Mouse (Mus musculus) thymus, postnatal 14 days (tissue): ENCODE measurements around the gene Snrpa1.
A peak's percentile ranks its signal among the peaks of the same experiment; 100 is the strongest.

Experiments used
- DNase-seq: peaks from one replicate; pipeline ENCODE4 v3.0.0; 2021

The Snrpa1 gene

GRCm38 (mm10) chr7:66080231-66080613 is 21.4 kb downstream of the Snrpa1 start:
- no peak for DNase-seq

DNA sequence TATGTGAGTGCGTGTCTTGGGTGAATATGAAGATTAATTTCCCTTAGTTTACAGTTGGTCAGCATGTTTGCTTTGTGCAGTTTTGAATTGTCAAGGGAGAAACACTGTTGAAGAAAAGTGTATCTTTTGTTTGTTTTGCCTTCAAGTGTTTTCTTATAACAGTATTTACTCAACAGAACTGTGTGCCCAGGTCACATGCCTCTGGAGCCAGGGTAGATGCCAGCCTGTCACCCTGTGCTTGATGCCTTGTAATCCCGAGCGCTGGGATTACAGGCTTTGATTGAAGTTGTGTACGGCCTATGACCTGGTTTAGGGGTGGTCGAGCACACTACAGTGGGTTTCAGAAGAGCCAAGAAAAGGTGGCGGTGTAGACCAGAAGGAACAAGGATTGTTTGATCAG is 25.0 kb downstream of the Snrpa1 start:
- DNase-seq, result no peak

DNA sequence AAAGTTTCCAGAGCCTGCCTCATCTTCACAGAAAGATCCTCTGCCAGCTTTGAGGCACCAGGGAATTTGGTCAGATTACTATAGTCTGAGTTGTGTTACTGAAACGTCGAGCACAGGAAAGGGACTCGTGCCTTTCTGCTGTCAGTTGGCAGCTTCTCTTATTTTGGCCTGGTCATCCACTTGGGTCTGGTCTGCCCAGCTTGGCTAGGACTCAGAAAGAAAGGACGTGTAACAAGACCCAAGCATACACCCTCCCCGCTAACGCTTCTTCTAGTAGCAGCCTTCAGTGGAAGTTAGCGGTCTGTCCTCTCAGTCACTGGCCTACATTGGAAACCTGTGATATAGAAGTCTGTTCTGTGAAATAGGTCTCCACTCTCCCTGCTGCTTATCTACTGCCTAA is 25.7 kb downstream of the Snrpa1 start:
- DNase-seq, result no peak

- DNase-seq, result no peak
Measured at GRCm38 (mm10) chr7:66087652-66088051, 28.8 kb downstream of the Snrpa1 start.

- DNase-seq, result no peak
Measured at GRCm38 (mm10) chr7:66088077-66088476, 29.3 kb downstream of the Snrpa1 start.

DNA sequence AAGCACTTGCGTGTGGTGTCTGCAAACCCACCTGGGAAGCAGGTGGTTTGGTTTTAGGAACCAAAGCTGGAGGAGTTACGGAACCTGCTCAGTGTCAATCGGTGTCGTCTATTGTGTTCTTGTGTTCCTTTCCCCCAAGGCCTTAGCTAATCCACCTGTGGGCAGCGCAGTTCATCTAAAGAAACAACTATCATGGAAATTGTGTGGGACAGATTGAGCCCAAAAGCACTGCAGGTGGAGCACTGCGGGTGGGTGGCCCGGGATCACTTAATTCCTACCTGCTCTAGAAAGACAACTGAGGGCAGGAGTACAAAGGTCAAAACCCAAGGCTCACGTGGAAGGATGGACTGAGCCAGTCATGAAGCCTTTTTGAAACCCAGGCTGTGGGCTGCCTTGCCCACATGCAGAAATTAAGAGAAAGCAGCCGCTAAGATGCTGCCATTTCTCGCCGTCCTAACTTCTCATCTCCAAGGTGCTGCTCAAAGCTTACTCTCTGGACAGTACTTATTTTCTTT is 31.9 kb downstream of the Snrpa1 start:
- DNase-seq, result no peak

GRCm38 (mm10) chr7:66091553-66091952 is 32.8 kb downstream of the Snrpa1 start:
- DNase-seq, result no peak

DNA sequence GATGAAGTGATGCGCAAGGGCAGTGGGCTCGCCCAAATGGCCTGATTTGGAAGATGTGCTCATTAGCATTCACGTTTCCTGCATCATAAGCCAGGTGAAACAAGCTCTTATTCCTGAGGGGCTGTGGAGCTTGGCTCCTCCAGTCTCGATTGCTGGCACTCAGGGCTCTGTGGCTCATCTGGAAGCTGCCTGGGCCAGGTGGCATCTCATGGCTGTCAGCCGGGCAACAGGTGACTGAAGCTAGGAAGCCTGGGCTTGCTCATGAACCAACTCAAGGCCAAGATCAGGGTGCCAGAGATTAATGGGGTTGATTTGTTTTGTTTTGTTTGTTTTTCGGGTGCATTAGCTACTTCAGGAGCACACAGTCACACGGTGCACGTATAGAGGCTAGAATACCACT is 33.9 kb downstream of the Snrpa1 start:
- no peak for DNase-seq

GRCm38 (mm10) chr7:66094141-66094540 is 35.3 kb downstream of the Snrpa1 start:
- no peak for DNase-seq

DNA sequence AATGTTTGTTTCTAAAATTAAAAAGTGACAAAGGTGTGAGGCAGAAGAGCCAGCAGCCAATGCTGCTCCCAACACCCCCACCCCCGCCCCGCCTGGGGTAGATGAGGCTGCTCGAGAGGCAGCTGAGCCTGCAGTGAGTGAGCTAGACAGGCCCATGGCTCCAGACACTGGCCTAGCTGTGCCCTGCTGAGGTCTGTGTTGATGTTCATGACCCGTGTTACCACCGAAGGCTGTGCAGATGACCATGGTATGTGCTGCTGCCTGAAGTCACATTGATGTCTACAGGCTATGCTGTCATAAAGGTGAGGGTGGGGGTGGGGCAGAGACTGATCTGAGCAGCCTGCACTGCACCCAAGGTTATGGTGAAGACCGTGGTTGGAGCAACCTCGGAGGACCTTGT is 40.0 kb downstream of the Snrpa1 start:
- DNase-seq, result no peak

GRCm38 (mm10) chr7:66101866-66102265 is 43.1 kb downstream of the Snrpa1 start:
- peak; percentile 46 for DNase-seq

DNA sequence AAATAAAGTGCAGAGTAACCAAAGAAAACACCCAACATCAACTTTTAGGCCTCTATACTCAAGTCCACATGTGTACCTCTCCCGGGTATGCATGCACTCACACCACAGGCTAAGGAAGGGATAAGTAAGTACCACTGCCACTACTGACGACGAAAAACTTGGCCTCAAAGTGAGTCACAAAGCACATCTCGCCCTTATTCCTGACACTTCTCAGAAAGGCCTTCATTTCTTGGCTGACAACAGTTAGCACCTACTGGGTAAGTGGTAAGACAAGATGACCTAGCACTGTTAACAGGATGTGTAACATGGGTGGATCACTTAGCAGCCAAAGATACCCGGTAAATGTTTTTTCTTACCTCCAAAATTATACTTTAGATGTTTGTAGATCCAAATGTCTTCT is 45.7 kb downstream of the Snrpa1 start:
- DNase-seq, result no peak

GRCm38 (mm10) chr7:66105771-66106170 is 47.0 kb downstream of the Snrpa1 start:
- no peak for DNase-seq

DNA sequence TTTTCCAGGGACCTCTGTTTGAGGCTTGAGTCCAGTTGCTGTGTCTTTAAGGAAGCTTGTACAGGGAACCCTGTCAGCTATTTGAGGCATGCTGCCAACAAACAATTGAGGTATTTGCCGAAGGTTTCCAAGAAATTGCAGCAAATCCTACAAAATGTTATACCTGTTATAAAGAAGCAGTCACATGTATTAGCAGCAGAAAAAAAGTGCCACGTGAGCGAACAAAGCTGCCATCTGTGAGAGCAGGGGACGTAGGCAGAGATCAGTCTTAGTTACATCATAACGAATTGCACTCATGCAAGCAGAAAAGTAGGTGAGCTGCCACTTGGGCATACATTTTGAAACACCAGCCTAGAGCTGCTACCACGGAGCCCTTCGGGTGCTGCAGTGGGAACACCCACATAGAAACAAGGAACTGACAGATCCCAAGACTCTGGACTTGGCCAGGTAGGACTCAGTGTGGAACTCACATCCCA is 47.8 kb downstream of the Snrpa1 start:
- no peak for DNase-seq

DNA sequence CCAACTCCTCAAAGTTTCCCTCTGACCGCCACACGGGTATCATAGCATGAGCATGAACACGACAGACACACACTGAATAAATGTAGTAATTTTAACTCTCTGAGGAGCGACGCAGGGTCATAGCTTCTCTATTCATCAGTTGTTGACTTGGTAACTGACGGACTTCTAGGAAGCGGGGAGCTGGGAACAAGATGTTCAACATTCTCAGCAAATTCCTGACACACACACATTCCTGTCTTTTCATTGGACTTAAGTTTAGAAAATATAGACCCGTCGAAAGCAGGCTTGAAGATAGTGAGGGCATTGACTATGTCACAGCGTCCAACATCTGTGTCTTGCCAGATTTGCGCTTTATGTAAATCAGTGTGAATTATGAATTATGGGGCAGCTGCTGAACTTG is 48.4 kb downstream of the Snrpa1 start:
- DNase-seq, result no peak

DNA sequence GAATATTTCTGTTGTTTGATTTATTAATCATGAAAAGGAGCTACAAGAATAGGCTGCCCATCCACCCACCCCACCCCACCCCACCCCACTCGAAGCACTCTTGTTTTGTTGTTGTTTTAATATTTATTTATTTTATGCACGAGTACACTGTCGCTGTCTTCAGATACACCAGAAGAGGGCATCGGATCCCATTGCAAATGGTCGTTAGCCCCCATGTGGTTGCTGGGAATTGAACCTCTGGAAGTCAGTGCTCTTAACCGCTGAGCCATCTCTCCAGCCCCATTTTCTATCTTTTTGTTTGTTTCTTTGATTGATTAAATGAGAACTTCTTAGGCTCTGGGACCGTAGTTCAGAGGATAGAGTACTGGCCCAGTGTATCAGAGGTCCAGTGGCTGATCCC is 49.1 kb downstream of the Snrpa1 start:
- DNase-seq, result peak; percentile 41

DNA sequence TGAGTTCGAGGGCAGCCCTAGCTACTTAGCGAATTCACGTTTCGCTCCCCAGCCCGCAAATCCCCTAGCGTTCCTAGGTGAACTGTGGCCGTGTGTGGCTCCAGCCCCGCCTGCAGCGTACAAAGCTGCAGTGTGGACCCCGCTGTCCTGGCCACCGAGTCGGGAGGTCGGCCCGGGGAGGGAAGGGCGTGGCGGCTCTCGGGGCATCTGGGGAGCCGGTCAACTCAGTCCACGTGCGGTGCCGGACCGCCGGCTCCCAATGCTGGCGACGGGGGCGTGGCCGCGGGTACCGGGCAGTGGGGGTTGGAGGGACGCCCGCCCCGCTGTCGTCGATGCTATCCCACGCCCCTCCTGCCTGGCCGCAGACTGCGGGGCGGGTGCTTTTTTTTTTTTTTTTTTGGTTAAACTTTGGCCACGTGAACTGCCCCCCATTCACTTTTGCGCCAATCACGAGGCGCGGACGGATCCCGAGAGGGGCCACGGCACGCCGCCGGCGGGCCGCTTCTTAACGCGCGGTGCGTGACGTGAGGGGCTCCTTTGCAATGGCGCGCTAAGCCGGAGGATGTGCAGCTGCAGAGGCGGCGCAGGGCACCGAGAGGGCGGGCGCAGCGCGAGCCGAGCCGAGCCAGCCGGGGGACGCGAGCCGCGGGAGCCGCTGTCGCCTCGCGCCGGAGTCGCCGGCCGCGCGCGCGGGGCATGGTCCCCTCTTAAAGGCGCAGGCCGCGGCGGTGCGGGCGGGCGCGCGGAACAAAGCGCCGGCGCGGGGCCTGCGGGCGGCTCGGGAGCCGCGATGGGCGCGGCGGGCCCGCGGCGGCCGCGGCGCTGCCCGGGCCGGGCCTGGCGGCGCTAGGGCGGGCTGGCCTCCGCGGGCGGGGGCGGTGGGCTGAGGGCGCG is 50.4 kb downstream of the Snrpa1 start, which contains the start of gene Chsy1:
Gene Chsy1 (plus strand): TSS at position 555 of the 894 bp plus-strand sequence.
- DNase-seq, result peak; percentile 93

GRCm38 (mm10) chr7:66109855-66110635 is 51.2 kb downstream of the Snrpa1 start:
- DNase-seq, result peak; percentile 74

DNA sequence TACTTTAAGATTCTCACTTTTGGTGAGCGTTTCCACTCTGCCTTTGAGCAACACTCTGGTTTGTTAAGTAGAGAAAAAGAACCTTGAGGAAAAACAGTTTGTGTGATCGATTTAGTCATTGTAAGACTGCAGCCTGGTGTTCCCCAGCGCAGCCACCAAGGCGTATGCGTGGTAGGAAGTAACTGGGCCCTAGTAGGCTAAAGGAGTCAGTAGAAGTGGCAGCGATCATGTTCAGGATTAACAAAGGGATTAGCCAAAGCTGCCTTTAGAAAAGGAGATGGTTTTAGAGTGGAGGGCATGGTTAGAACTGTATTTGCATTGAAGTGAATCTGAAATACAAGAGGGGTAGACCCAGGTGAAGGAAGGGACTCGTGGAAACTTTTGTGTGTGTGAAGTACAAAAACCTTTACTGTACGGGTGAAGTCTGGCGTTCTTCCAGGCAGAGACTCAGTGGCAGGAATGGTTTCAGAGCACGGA is 51.9 kb downstream of the Snrpa1 start:
- DNase-seq, result peak; percentile 16

DNA sequence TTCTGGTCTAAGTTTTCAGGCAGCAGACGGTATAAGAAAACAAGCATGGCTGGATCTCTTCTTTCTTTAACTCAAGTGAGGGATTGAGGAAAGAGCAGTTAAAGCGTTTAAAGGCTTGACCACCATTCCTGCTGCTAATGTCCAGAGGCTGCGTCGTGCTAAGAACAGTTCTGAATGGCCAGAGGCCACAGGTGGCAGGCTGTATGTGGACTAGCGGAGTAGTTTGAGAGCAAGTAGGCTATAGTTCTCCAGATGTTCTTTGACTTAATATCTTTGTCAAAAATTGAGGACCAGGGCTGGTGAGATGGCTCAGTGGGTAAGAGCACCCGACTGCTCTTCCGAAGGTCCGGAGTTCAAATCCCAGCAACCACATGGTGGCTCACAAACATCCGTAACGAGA is 52.4 kb downstream of the Snrpa1 start:
- no peak for DNase-seq

- no peak for DNase-seq
Measured at GRCm38 (mm10) chr7:66113561-66113960, 54.8 kb downstream of the Snrpa1 start.

- DNase-seq, result peak; percentile 17
Measured at GRCm38 (mm10) chr7:66115821-66116343, 57.1 kb downstream of the Snrpa1 start.

GRCm38 (mm10) chr7:66116906-66117482 is 58.2 kb downstream of the Snrpa1 start:
- peak; percentile 26 for DNase-seq
